Mouse (Mus musculus) intestine, postnatal 0 days (tissue): ENCODE measurements at regions not wholly inside any gene's neighbourhood (a gene's known extent, or its start where the extent isn't known, plus 50 kb on each side); places are given as distances from the start of the nearest gene placed in this dataset.

Experiments
- ATAC-seq: fragments of 200-750 bp; cut with Nextera tagmentation; 2 replicates; pipeline ENCODE4 v1.8.0; 2017; ENCODE audit warnings: mild to moderate bottlenecking, moderate TSS enrichment, moderate library complexity
- H3K27ac ChIP-seq: fragments of 300-500 bp; sonication (generic); 2 replicates; pipeline ENCODE4 v1.5.1; 2014; ENCODE audit warnings: mild to moderate bottlenecking, low read depth, low read length, moderate library complexity
- H3K27me3 ChIP-seq: fragments of 300-500 bp; sonication (generic); replicated peaks from 2 replicates; pipeline ENCODE4 v1.6.1; 2014; ENCODE audit warnings: low read length, mixed read lengths; ENCODE audit not compliant: control insufficient read depth, insufficient read depth
- H3K36me3 ChIP-seq: fragments of 300-500 bp; sonication (generic); 2 replicates; pipeline ENCODE4 v1.6.1; 2014; ENCODE audit warnings: mild to moderate bottlenecking, moderate library complexity; ENCODE audit not compliant: control insufficient read depth, insufficient read depth
- H3K4me1 ChIP-seq: fragments of 300-500 bp; sonication (generic); replicated peaks from 2 replicates; pipeline ENCODE4 v1.6.1; 2014; ENCODE audit warnings: antibody characterized with exemption, low read length, mixed read lengths; ENCODE audit not compliant: control insufficient read depth, insufficient read depth
- H3K4me2 ChIP-seq: fragments of 300-500 bp; sonication (generic); replicated peaks from 2 replicates; pipeline ENCODE4 v1.6.1; 2014; ENCODE audit warnings: low read depth, mild to moderate bottlenecking, moderate library complexity
- H3K4me3 ChIP-seq: fragments of 300-500 bp; sonication (generic); 2 replicates; pipeline ENCODE4 v1.5.1; 2014; ENCODE audit warnings: low read depth, low read length
- H3K9ac ChIP-seq: fragments of 300-500 bp; sonication (generic); 2 replicates; pipeline ENCODE4 v1.6.1; 2014; ENCODE audit warnings: mild to moderate bottlenecking, low read depth, low read length
- H3K9me3 ChIP-seq: fragments of 300-500 bp; sonication (generic); 2 replicates; pipeline ENCODE4 v1.6.1; 2016; ENCODE audit warnings: mixed run types; ENCODE audit not compliant: control insufficient read depth
- CTCF ChIP-seq: sonication (generic); IDR thresholded peaks from 2 replicates; pipeline ENCODE4 v1.5.1; 2016; ENCODE audit warnings: low read depth, mild to moderate bottlenecking, control low read depth, antibody characterized with exemption, moderate library complexity
- WGBS: fragments of 180-500 bp; shearing (Covaris S2); extraction: QIAGEN DNeasy Blood & Tissue Kit; methylation state at CpG from one replicate; pipeline ENCODE4 v1.1.7; 2014; 5-methylcytosine and 5-hydroxymethylcytosine counted together

GRCm38 (mm10) chr14:71543580-71543979, 943.9 kb upstream of the Fam160b2 start:
- no peaks in the 10 kb centered on the region for H3K36me3 ChIP-seq
- no peak overlapping the region for H3K4me2 ChIP-seq
- 89% methylated on average over 3 of the region's 3 CpGs for WGBS
- no peaks in the 10 kb centered on the region for H3K4me1 ChIP-seq
- no peaks in the 10 kb centered on the region for H3K9me3 ChIP-seq
- H3K4me3 ChIP-seq = no peak overlapping the region
- H3K9ac ChIP-seq = no peak overlapping the region
- no peak for ATAC-seq
- no peak overlapping the region for H3K27ac ChIP-seq
- TF ChIP-seq CTCF = no peak
- no peaks in the 10 kb centered on the region for H3K27me3 ChIP-seq

- H3K4me3 ChIP-seq = no peak overlapping the region
- WGBS = 48% methylated on average over 11 of the region's 11 CpGs
- H3K27me3 ChIP-seq = no peaks in the 10 kb centered on the region
- no peaks in the 10 kb centered on the region for H3K36me3 ChIP-seq
- H3K9me3 ChIP-seq = no peaks in the 10 kb centered on the region
- no peaks in the 10 kb centered on the region for H3K4me1 ChIP-seq
- no peak for TF ChIP-seq CTCF
- H3K9ac ChIP-seq = no peak overlapping the region
- H3K27ac ChIP-seq = no peak overlapping the region
- ATAC-seq = no peak
- no peak overlapping the region for H3K4me2 ChIP-seq
Observed at GRCm38 (mm10) chr14:71532074-71532659, 932.5 kb upstream of the Fam160b2 start.

DNA sequence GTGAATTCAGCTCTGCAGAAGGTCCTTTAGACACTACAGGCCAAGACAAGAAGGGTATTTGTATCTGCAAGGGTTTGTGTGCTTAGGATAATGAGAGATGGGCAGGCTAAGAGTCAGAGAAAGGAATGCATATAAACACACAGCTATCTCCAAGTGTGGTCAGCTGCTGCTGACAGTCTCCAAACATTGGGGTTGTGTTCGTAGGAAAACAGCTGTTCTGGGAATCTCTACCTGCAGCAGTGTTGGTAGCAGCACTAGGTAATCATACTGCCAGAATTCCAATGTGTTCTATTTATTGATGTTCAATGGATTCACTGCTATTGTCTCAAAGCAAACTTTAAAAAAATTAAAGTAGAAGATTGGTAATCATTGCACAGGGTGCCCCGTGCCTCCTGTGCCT, 931.7 kb upstream of the Fam160b2 start:
- H3K27me3 ChIP-seq = no peaks in the 10 kb centered on the region
- H3K36me3 ChIP-seq = no peaks in the 10 kb centered on the region
- H3K27ac ChIP-seq = no peak overlapping the region
- WGBS = 53% methylated on average over 2 of the region's 2 CpGs
- no peak for ATAC-seq
- no peak overlapping the region for H3K4me3 ChIP-seq
- no peak for TF ChIP-seq CTCF
- H3K4me2 ChIP-seq = no peak overlapping the region
- no peak overlapping the region for H3K9ac ChIP-seq
- H3K9me3 ChIP-seq = no peaks in the 10 kb centered on the region
- H3K4me1 ChIP-seq = no peaks in the 10 kb centered on the region

GRCm38 (mm10) chr14:71530421-71530820, 930.8 kb upstream of the Fam160b2 start:
- no peaks in the 10 kb centered on the region for H3K4me1 ChIP-seq
- no peak overlapping the region for H3K27ac ChIP-seq
- no peaks in the 10 kb centered on the region for H3K9me3 ChIP-seq
- no peak overlapping the region for H3K9ac ChIP-seq
- no peak overlapping the region for H3K4me3 ChIP-seq
- peak; percentile 51 for TF ChIP-seq CTCF
- ATAC-seq = no peak
- no peak overlapping the region for H3K4me2 ChIP-seq
- 68% methylated on average over 6 of the region's 6 CpGs for WGBS
- no peaks in the 10 kb centered on the region for H3K27me3 ChIP-seq
- no peaks in the 10 kb centered on the region for H3K36me3 ChIP-seq

- Histone ChIP-seq H3K9me3 (no peaks in the 10 kb centered on the region), H3K4me2 (no peak overlapping the region), H3K9ac (no peak overlapping the region), H3K4me3 (no peak overlapping the region), H3K36me3 (no peaks in the 10 kb centered on the region), H3K27ac (no peak overlapping the region), H3K4me1 (no peaks in the 10 kb centered on the region), H3K27me3 (no peaks in the 10 kb centered on the region)
- 51% methylated on average over 2 of the region's 2 CpGs for WGBS
- TF ChIP-seq CTCF = no peak
- ATAC-seq = no peak
Observed at GRCm38 (mm10) chr14:71518541-71518940, 918.9 kb upstream of the Fam160b2 start.

GRCm38 (mm10) chr14:71500851-71501250, 901.2 kb upstream of the Fam160b2 start:
- Histone ChIP-seq H3K4me3 (no peak overlapping the region), H3K27me3 (no peaks in the 10 kb centered on the region), H3K27ac (no peak overlapping the region), H3K9me3 (no peaks in the 10 kb centered on the region), H3K4me1 (no peaks in the 10 kb centered on the region), H3K4me2 (no peak overlapping the region), H3K9ac (no peak overlapping the region), H3K36me3 (no peaks in the 10 kb centered on the region)
- TF ChIP-seq CTCF = no peak
- ATAC-seq = no peak
- 90% methylated on average over 1 of the region's 1 CpGs for WGBS

DNA sequence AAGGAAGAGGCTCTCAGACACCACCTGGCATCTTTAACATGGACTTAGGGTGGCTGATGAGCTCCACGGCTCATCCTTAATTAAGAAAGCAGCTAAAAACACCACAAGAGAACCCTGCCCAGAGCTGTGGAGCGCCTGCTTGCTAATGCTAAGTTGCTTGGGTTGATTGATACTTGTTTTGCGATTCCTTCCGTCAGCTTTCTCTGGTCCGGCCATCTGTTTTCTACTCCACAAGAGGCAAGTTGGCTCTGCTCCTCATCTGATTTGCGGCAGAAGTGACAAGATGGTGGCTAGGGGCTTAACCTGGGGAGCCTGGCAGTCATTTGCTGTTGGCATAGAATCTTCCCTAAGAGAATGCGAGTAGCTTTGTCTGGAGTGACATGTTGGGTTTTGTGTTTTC, 891.6 kb upstream of the Fam160b2 start:
- H3K9ac ChIP-seq = no peak overlapping the region
- no peak overlapping the region for H3K4me3 ChIP-seq
- 68% methylated on average over 7 of the region's 7 CpGs for WGBS
- no peaks in the 10 kb centered on the region for H3K36me3 ChIP-seq
- no peak for ATAC-seq
- no peaks in the 10 kb centered on the region for H3K27me3 ChIP-seq
- H3K4me1 ChIP-seq = no peaks in the 10 kb centered on the region
- H3K27ac ChIP-seq = no peak overlapping the region
- TF ChIP-seq CTCF = no peak
- no peaks in the 10 kb centered on the region for H3K9me3 ChIP-seq
- no peak overlapping the region for H3K4me2 ChIP-seq
